Mouse (Mus musculus) gastrocnemius, postnatal 10 days (tissue): ENCODE measurements around the gene Foxo1. TPM values are rescaled to one million over a fixed set of nuclear protein-coding genes. Genes with fewer than 3 reads are reported as not detected.

Experiments
- DNase-seq: peaks from one replicate; pipeline ENCODE4 v3.0.0; 2021; ENCODE audit warnings: mixed read lengths
- total RNA-seq, 2 experiments: library from RNA; stranded (reverse); gene quantifications; 2 replicates each; pipeline ENCODE4 v1.2.3; 2021

Foxo1 gene
- total RNA-seq, 2 experiments from 2014 or later, result 10.5 to 13.7 TPM

- no peak for DNase-seq
Observed at GRCm38 (mm10) chr3:52369881-52370428, 101.8 kb downstream of the Foxo1 start.

DNA sequence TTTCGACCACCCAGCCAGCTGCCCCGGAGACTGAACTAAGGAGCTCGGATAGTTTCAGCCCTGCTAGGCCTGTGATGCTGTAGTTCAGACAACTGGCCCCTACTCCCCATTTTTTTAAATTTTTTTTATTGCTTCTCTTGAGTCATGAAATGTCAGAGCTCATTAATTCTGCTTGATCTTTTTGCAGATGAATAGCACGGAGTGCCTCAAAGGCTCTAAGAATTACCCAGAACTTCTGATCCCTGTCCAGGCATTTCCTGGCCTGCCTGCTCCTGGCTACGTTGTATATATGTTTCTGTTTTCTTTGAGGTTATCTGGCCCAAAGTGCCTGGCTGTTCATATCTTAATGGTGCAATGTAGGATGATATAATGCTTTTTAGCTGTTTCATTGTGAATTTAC lies 108.8 kb downstream of the Foxo1 start:
- DNase-seq, result no peak

- DNase-seq, result no peak
Observed at GRCm38 (mm10) chr3:52383351-52383750, 115.2 kb downstream of the Foxo1 start.

- no peak for DNase-seq
Observed at GRCm38 (mm10) chr3:52386343-52386742, 118.2 kb downstream of the Foxo1 start.

DNA sequence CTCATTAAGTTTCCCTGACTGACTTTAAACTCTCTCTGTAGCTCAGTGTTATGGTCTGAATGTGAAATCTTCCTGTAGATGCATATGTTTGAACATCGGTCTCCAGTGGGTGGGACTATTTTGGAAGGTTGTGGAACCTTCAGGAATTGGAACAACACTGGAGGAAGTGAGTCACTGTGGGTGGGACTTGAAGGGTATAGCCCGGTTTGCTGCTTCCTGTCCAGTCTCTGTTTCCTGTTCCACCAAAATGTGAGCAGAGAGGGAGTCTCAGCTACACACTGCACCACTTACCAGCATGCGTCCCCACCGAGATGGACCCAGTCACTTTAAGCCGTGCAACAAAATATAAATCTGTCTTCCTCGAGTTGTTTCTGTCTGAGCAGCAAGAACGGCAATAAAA lies 122.2 kb downstream of the Foxo1 start:
- no peak for DNase-seq

DNA sequence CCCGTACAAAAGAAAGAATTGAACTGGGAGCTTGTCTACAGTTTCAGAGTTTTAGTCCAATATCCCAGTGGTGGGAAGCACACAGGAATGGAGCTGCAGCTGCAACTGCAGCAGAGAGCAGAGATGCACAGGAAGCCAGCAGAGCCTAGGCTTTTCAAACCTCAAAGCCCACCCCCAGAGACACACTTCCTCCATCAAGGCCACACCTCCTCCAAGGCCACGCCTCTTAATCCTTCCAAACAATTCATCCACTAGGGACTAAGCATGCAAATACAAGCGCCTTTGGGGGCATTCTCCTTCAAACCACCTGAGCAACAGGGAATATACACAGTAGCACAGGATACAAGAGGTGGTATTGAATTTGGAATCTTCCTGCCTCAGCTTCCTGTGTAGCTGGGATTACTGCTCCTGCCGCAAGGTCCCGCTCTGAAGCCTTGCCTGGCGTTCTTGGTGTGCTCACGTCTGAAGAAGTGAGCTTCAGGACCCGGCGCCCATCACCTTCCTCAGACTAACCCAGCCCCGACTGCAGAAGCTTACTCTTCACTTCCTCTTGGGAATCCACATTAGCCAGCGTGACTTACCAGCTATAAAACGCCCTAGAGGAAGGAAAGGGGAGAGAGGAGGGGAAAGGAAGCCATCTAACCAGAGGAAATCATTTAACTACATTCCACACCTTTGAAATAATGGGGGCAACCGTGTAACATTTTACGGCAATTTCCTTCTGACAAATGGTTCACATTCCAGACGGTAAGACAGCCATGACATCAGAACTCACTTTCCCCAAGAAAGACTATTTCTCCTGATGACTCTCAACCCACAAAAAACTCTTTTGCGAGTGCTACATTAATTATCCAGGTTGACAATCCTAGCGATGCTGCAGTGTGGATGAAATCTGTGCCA lies 122.9 kb downstream of the Foxo1 start:
- no peak for DNase-seq

- no peak for DNase-seq
Observed at GRCm38 (mm10) chr3:52391897-52392296, 123.8 kb downstream of the Foxo1 start.

DNA sequence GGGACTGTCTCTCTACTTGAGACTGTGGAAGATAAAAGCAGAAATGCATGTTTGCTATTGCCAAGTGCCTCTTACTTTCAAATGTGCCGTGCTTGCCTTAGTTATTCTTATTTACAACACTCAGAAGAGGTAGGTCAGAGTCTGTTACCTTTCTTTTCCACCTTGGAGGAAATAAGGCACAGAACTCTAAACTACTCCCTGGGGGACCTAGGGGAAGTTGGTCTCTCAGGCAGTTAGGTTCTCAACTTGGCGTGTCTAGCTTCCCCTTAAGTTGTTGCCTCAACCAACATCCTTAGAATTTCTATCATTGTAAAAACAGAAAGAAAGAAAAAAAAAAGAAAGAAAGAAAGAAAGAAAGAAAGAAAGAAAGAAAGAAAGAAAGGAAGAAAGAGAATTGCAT lies 124.4 kb downstream of the Foxo1 start:
- no peak for DNase-seq

DNA sequence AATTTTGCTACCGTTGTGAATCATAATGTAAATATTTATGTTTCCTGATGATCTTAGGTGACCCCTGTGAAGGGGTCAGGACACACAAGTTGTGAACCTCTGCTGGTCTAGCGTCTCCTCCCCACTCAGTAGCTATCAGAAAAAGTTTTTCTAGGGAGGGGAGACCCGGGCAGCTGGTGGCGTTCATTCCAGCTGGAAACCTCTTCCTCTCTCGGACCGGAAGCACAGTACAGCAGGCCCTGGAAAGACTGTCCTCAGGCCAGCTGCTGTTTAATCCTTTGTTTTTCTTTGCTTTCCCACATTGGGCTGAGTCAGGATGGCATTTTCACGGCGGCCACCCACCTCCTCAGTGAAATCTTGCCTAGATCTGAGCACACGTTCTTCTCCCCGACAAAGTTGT lies 125.0 kb downstream of the Foxo1 start:
- no peak for DNase-seq

GRCm38 (mm10) chr3:52396121-52396731 lies 128.1 kb downstream of the Foxo1 start:
- no peak for DNase-seq

DNA sequence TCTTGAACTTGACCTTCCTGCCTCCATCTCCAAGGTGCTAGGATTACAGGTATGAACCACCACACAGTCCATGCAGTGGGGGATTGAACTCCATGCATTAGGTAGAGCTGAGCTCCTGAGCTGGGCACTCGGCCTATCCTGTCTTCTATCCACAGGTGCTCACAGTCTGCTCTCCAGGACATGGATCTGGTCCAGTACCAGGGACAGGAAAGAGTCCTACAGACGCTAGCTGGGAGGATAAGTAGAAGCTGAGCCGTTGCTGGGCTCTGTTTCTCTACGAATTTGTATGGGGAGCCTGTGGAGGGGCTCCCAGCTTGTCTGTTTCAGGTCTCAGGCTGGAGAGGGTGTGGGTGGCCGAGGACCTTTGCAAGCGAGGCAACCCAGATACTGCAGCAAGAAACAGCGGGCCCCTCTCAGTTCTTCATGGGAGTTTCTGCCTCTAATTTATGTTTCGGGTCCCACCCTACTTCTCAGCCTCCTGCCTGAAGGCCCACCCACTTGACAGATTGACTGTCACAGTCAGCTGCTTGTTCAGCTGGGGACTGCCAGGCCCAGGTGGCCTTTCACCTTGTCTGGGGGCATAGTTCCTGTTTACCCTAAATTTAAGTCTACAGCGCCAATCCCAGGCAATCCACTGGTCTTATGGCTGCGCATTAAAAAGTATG lies 128.9 kb downstream of the Foxo1 start:
- no peak for DNase-seq

DNA sequence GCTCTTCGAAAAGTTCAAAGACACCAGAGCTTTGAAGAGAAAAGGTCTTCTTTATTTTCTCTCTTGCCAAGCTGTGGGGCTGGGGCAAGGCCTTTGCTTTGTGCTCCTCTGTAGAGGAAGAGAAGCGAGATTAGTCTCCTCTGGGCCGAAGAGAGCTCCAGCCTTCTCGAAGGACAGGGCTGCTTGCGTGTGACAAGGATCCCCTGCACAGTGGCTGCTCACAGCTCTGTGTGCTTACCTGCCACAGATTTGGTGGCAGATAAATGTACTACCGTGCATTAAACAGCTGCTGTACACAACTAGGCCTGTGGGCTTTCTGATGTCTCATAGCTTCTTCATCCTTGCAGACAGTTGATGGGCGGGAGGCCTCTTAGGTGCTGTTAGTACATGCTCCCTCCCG lies 129.8 kb downstream of the Foxo1 start:
- DNase-seq, result no peak

- DNase-seq, result no peak
Observed at GRCm38 (mm10) chr3:52400284-52401161, 132.4 kb downstream of the Foxo1 start.

- peak; percentile 32 for DNase-seq
Observed at GRCm38 (mm10) chr3:52401162-52401928, 133.2 kb downstream of the Foxo1 start.

Other genes starting within 250 kb of the Foxo1 start
- 1 to 10 TPM; 5.2 to 6.6 TPM for gene Maml3, start 163.3 kb upstream of the Foxo1 start, total RNA-seq